Mouse (Mus musculus): ENCODE measurements around the gene Nucks1.

Nucks1 gene

GRCm38 (mm10) chr1:131965818-131966217 lies 55.5 kb downstream of the Nucks1 start:
- DNase-seq (ENCODE audit: low spot score) = no peak

DNA sequence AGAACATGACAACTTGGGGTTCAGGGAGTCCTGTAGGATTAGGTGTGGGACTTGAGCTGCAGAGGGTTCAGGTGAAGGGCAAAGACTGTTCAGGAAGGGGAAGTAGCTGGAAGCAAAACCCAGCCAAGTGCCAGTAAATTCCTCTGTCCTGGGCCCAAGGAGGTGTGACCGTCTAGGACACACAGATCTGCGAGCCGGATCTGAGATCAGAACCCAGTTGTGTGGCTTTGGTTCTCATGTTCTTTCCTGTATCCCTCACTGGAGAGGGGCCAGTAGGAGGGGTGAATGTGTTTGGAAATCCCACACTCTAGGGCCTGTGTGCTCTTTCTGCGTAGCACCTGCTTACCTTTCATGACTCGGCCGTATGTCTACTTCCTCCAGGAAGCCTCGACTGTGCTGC lies 57.0 kb downstream of the Nucks1 start:
- no peak for DNase-seq (ENCODE audit: low spot score)

GRCm38 (mm10) chr1:131968556-131968955 lies 58.2 kb downstream of the Nucks1 start:
- DNase-seq (ENCODE audit: low spot score) = no peak

DNA sequence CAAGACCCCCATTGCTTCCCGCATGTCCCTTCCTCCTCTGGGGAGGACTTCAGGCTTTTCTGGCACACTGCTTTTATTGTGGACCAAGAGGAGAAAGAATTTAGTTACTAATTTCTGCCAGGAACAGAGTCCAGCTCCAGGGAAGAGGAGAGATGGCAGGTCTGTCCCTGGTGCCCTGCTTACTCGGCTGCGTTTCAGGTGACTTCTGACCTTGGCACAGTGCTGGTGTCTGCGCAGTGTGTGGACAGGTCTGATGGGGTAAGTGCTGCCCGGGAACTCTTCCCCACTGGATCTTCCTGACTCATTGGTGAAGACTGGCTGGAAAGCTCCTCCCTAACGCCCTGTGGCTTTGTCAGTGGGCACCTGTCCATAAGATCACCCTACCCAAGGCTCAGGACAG lies 58.6 kb downstream of the Nucks1 start:
- DNase-seq (ENCODE audit: low spot score) = no peak

- DNase-seq (ENCODE audit: low spot score) = no peak
These were observed 59.5 kb downstream of the Nucks1 start for GRCm38 (mm10) chr1:131969825-131970224.

DNA sequence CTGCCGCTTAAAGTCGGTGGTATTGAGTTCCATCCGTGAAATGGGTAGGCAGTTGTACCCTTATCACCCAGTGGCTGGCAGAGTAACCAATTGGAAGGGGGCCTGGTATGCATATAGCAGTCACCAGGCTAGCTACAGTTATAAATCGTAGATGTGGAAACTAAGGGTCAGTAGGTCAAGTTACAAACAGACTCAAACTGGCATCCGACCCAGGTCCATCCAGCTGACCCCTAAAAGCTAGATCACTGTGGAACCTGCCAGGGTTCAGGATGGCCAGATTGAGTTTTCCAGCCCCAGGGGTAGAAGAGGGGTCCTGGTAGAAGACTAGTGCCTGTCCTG lies 60.0 kb downstream of the Nucks1 start:
- no peak for DNase-seq (ENCODE audit: low spot score)

- DNase-seq (ENCODE audit: low spot score) = no peak
These were observed 60.6 kb downstream of the Nucks1 start for GRCm38 (mm10) chr1:131970661-131971520.

DNA sequence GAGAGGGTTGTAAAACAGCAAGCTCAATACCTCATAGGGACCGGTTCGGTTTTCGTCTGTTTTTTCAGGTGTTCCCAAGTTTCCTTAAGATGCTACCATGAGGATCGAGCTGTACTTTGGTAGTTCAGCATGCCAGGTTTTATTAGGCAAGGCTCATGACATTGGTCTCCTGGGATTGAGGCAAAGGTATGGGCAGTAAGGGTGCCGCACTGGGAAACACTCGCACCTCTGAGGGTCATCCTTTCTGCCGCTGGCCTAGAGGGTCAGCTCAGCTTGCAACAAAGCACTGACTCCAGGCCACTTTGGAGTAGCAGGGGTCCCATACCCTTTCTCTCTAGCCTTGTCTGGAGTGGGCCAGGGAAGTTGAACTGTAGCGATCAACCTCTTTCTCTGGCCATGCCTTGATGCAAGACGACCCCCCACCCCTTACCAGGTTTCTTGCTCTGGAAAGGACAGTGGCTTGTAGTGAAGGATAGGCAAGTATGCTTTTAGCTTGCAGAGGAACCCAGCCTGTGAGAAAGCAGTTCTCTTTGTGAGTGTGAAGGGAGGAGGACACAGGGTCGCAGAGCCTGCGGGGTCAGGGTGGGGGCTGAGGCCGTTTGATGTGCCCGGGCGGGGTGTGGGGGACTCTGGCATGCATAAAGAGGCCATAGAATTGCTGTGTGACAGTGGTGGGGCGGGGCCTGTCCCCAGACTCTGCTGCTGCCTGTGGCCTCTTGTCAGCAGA lies 61.6 kb downstream of the Nucks1 start:
- no peak for DNase-seq (ENCODE audit: low spot score)

GRCm38 (mm10) chr1:131972498-131973334 lies 62.4 kb downstream of the Nucks1 start:
- DNase-seq (ENCODE audit: low spot score) = no peak

GRCm38 (mm10) chr1:131973991-131974390 lies 63.7 kb downstream of the Nucks1 start:
- no peak for DNase-seq (ENCODE audit: low spot score)

DNA sequence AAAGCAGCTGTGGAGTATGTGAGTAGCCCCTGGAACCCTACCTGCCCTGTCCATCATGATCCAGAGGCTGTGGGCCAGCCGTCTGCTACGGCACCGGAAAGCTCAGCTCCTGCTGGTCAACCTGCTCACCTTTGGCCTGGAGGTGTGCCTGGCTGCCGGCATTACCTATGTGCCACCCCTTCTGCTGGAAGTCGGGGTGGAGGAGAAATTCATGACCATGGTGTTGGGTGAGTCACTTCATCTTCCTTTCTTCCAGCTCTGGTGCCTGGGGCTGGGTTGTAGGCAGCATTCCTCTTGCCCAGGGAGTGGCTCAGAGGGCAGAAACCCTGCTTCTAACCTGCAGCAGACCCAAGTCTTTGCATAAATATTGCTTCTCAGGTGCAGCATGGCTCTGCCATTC lies 66.6 kb downstream of the Nucks1 start:
- no peak for DNase-seq (ENCODE audit: low spot score)

- DNase-seq (ENCODE audit: low spot score) = no peak
These were observed 70.1 kb downstream of the Nucks1 start for GRCm38 (mm10) chr1:131980471-131980870.

GRCm38 (mm10) chr1:131981378-131982013 lies 71.2 kb downstream of the Nucks1 start:
- no peak for DNase-seq (ENCODE audit: low spot score)

GRCm38 (mm10) chr1:131982907-131983306 lies 72.6 kb downstream of the Nucks1 start:
- DNase-seq (ENCODE audit: low spot score) = no peak

DNA sequence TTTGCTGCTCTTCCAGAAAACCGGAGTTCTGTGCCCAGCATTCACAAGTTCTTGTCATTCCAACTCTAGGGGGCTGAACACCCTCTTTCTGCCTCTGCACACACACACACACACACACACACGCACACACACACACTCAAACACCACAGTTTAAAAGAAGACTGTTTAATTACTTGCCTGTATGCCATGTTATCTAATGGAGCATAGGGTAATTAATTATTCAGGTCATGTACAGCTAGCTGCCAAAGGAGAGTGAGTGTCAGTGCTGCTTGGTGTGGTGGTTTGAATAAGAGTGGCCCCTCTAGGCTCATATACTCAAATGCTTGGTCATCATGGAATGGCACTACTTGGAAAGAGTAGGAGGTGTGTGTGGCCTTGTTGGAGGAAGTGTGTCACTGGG lies 73.5 kb downstream of the Nucks1 start:
- no peak for DNase-seq (ENCODE audit: low spot score)
